Mouse (Mus musculus) midbrain, embryonic 14.5 days (tissue): Measurements from ENCODE around the gene Kng2. TPM values are rescaled to one million over a fixed set of nuclear protein-coding genes. Genes with fewer than 3 reads are reported as not detected.
A peak's percentile ranks its signal among the peaks of the same experiment; 100 is the strongest.
"Not testable (repeated sequence)": the region's sequence is repeated elsewhere in the genome, so short reads cannot be mapped to it uniquely, and the experiment has no call there.

Experiments
- ATAC-seq: fragments of 200-750 bp; cut with Nextera tagmentation; 2 replicates; pipeline ENCODE4 v1.8.0; 2017; ENCODE audit warnings: moderate number of reproducible peaks, moderate library complexity; ENCODE audit not compliant: low FRiP score, low TSS enrichment
- DNase-seq: peaks from one replicate; pipeline ENCODE4 v3.0.0-alpha.2; 2015
- H3K27ac ChIP-seq: fragments of 300-500 bp; sonication (generic); replicated peaks from 2 replicates; pipeline ENCODE4 v1.5.1; 2014; ENCODE audit warnings: mild to moderate bottlenecking, low read depth, low read length, moderate library complexity
- H3K27me3 ChIP-seq: fragments of 300-500 bp; sonication (generic); 2 replicates; pipeline ENCODE4 v1.6.1; 2014; ENCODE audit warnings: low read length, control low read depth, mixed read lengths; ENCODE audit not compliant: control insufficient read depth, insufficient read depth
- H3K36me3 ChIP-seq: fragments of 300-500 bp; sonication (generic); 2 replicates; pipeline ENCODE4 v1.6.1; 2014; ENCODE audit warnings: low read length, control low read depth; ENCODE audit not compliant: control insufficient read depth, insufficient read depth
- H3K4me1 ChIP-seq: fragments of 300-500 bp; sonication (generic); 2 replicates; pipeline ENCODE4 v1.6.1; 2014; ENCODE audit warnings: mild to moderate bottlenecking, antibody characterized with exemption, low read length, control low read depth; ENCODE audit not compliant: control insufficient read depth, insufficient read depth
- H3K4me2 ChIP-seq: fragments of 300-500 bp; sonication (generic); 2 replicates; pipeline ENCODE4 v1.6.1; 2014; ENCODE audit warnings: mild to moderate bottlenecking, low read length, moderate library complexity
- H3K4me3 ChIP-seq: fragments of 300-500 bp; sonication (generic); replicated peaks from 2 replicates; pipeline ENCODE4 v1.5.1; 2014; ENCODE audit warnings: low read depth, low read length
- H3K9ac ChIP-seq: fragments of 300-500 bp; sonication (generic); replicated peaks from 2 replicates; pipeline ENCODE4 v1.6.1; 2014; ENCODE audit warnings: mild to moderate bottlenecking, low read length, moderate library complexity
- H3K9me3 ChIP-seq: fragments of 300-500 bp; sonication (generic); 2 replicates; pipeline ENCODE4 v1.6.1; 2016; ENCODE audit warnings: low read length, control low read depth, mixed read lengths; ENCODE audit not compliant: control insufficient read depth
- WGBS: fragments of 180-500 bp; shearing (Covaris S2); extraction: QIAGEN DNeasy Blood & Tissue Kit; methylation state at CpG from one replicate; pipeline ENCODE4 v1.1.7; 2014; 5-methylcytosine and 5-hydroxymethylcytosine counted together
- polyA plus RNA-seq: library from polyadenylated mRNA; unstranded; fragments of >200 nt; fragmentation: Nextera tagmentation; extraction: Ambion mirVana; gene quantifications from 2 replicates; pipeline ENCODE4 v1.2.1, GENCODE M21; 2014

Kng2 gene
- polyA plus RNA-seq, 1 experiment from 2014 or later = not detected

- not testable (repeated sequence) for H3K27me3 ChIP-seq, H3K9ac ChIP-seq, H3K36me3 ChIP-seq, H3K4me3 ChIP-seq, H3K9me3 ChIP-seq, H3K4me1 ChIP-seq, ATAC-seq, H3K27ac ChIP-seq, DNase-seq, H3K4me2 ChIP-seq
- WGBS = 91% methylated on average over 3 of the region's 3 CpGs
Measured at GRCm38 (mm10) chr16:22996951-22997350, 32.3 kb downstream of the Kng2 start.

GRCm38 (mm10) chr16:22967383-22968030 lies 61.8 kb downstream of the Kng2 start:
- H3K9ac ChIP-seq = no peak overlapping the region
- 69% methylated on average over 1 of the region's 1 CpGs for WGBS
- no peaks in the 10 kb centered on the region for H3K4me1 ChIP-seq
- H3K27ac ChIP-seq = no peak overlapping the region
- no peaks in the 10 kb centered on the region for H3K36me3 ChIP-seq
- H3K4me2 ChIP-seq = no peak overlapping the region
- no peaks in the 10 kb centered on the region for H3K9me3 ChIP-seq
- no peaks in the 10 kb centered on the region for H3K27me3 ChIP-seq
- DNase-seq = no peak
- H3K4me3 ChIP-seq = no peak overlapping the region
- no peak for ATAC-seq

- Histone ChIP-seq H3K4me1 (no peaks in the 10 kb centered on the region), H3K27ac (no peak overlapping the region), H3K27me3 (no peaks in the 10 kb centered on the region), H3K4me2 (no peak overlapping the region), H3K4me3 (no peak overlapping the region), H3K9ac (no peak overlapping the region), H3K9me3 (no peaks in the 10 kb centered on the region), H3K36me3 (no peaks in the 10 kb centered on the region)
- ATAC-seq = no peak
- no peak for DNase-seq
Measured at GRCm38 (mm10) chr16:22963293-22963692, 66.0 kb downstream of the Kng2 start.

- no peak for ATAC-seq
- H3K27me3 ChIP-seq = no peaks in the 10 kb centered on the region
- WGBS = 69% methylated on average over 5 of the region's 5 CpGs
- H3K9me3 ChIP-seq = no peaks in the 10 kb centered on the region
- H3K4me3 ChIP-seq = no peak overlapping the region
- no peak overlapping the region for H3K9ac ChIP-seq
- no peak for DNase-seq
- no peaks in the 10 kb centered on the region for H3K36me3 ChIP-seq
- H3K27ac ChIP-seq = no peak overlapping the region
- H3K4me1 ChIP-seq = no peaks in the 10 kb centered on the region
- H3K4me2 ChIP-seq = no peak overlapping the region
Measured at GRCm38 (mm10) chr16:22962256-22962655, 67.0 kb downstream of the Kng2 start.

- no peak for ATAC-seq
- 92% methylated on average over 8 of the region's 8 CpGs for WGBS
Measured at GRCm38 (mm10) chr16:22961073-22961472, 68.2 kb downstream of the Kng2 start.

GRCm38 (mm10) chr16:22956085-22956439 lies 73.2 kb downstream of the Kng2 start:
- Histone ChIP-seq H3K4me2 (peak overlapping the region; percentile 18), H3K27ac (no peak overlapping the region), H3K4me1 (no peaks in the 10 kb centered on the region), H3K27me3 (no peaks in the 10 kb centered on the region), H3K36me3 (no peaks in the 10 kb centered on the region), H3K9me3 (no peaks in the 10 kb centered on the region), H3K4me3 (no peak overlapping the region), H3K9ac (no peak overlapping the region)
- no peak for ATAC-seq
- peak; percentile 19 for DNase-seq
- 57% methylated on average over 11 of the region's 11 CpGs for WGBS

More at GRCm38 (mm10) chr16:22961073-22961472, 68.2 kb downstream of the Kng2 start:
- H3K4me1 ChIP-seq = no peaks in the 10 kb centered on the region
- H3K4me2 ChIP-seq = no peak overlapping the region
- DNase-seq = no peak
- H3K9me3 ChIP-seq = no peaks in the 10 kb centered on the region
- no peaks in the 10 kb centered on the region for H3K36me3 ChIP-seq
- no peak overlapping the region for H3K27ac ChIP-seq
- no peak overlapping the region for H3K9ac ChIP-seq
- H3K4me3 ChIP-seq = no peak overlapping the region
- H3K27me3 ChIP-seq = no peaks in the 10 kb centered on the region

- DNase-seq (peak; percentile 53), ATAC-seq (0 out of 2 replicates have a peak, but pooled peaks have one; percentile 37)
- H3K27ac ChIP-seq = no peak overlapping the region
- peak overlapping the region; percentile 18 for H3K4me2 ChIP-seq
- no peaks in the 10 kb centered on the region for H3K4me1 ChIP-seq
- H3K4me3 ChIP-seq = no peak overlapping the region
- no peaks in the 10 kb centered on the region for H3K27me3 ChIP-seq
- no peaks in the 10 kb centered on the region for H3K9me3 ChIP-seq
- 34% methylated on average over 13 of the region's 13 CpGs for WGBS
- no peak overlapping the region for H3K9ac ChIP-seq
- no peaks in the 10 kb centered on the region for H3K36me3 ChIP-seq
Measured at GRCm38 (mm10) chr16:22955397-22956084, 73.7 kb downstream of the Kng2 start.

- no peaks in the 10 kb centered on the region for H3K9me3 ChIP-seq
- DNase-seq (peak; percentile 3), ATAC-seq (no peak)
- H3K4me3 ChIP-seq = no peak overlapping the region
- H3K27ac ChIP-seq = no peak overlapping the region
- no peaks in the 10 kb centered on the region for H3K27me3 ChIP-seq
- no peak overlapping the region for H3K9ac ChIP-seq
- H3K36me3 ChIP-seq = no peaks in the 10 kb centered on the region
- no peak overlapping the region for H3K4me2 ChIP-seq
- H3K4me1 ChIP-seq = no peaks in the 10 kb centered on the region
- WGBS = 46% methylated on average over 4 of the region's 4 CpGs
Measured at GRCm38 (mm10) chr16:22953069-22953468, 76.2 kb downstream of the Kng2 start.

GRCm38 (mm10) chr16:22950840-22951395 lies 78.4 kb downstream of the Kng2 start, which contains the start of gene Hrg:
Gene Hrg (plus strand): TSS chr16:22951072.
- Histone ChIP-seq H3K9me3 (no peaks in the 10 kb centered on the region), H3K36me3 (no peaks in the 10 kb centered on the region), H3K4me1 (no peaks in the 10 kb centered on the region), H3K27me3 (no peaks in the 10 kb centered on the region), H3K9ac (no peak within 1 kb of the TSS), H3K4me2 (no peak within 1 kb of the TSS), H3K27ac (no peak within 1 kb of the TSS), H3K4me3 (no peak within 1 kb of the TSS)
- 94% methylated on average over 6 of the region's 6 CpGs for WGBS
- DNase-seq (no peak), ATAC-seq (no peak)
